Comparison of ENCODE assay signal across 18 mouse cellular contexts in the genomic region with DNA sequence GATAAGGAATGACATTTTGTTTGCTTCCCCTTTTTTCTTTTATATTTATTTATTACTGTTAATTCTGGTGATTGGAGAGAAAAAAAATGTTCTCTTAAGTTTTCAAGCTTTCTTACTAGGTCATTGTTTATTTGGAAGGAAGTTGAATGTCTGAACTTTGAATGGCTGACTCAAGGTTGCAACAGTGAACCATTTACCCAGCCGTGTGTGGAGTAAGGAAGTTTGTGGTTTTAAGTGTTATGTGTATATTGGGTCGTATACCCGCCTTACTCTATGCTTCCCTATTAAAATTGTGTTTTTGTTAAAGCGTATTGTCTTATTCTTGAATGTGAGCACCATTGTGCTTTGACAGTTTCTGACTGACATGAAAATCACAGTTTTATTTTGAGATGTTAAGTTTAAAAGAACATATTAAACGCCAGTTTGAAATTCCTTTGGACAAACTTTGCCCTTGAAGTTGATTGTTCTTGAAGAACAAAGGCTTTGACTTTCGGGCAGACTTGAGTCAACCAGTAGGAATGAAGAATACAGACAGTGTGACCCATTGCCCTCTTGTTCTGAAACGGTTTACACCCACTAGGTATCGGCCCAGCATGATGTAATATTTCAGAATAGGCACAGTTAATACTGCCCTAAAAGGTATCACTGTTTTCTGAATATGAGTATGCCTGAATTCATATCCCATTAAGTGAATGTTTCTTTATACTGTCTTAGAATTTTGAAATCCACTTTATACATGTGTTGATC. TPM values are rescaled to one million over a fixed set of nuclear protein-coding genes. Genes with fewer than 3 reads are reported as not detected.
DNase-seq lines count a peak whose midpoint lies in the region; ATAC-seq and TF ChIP-seq lines count a peak whose summit lies in the region.
"Had no signal": no experiment of that assay in that cellular context is flagged by ENCODE, and none has a peak within 500 bp of the region (broad histone marks: within the 10 kb centered on the region; RNA-seq: fewer than 3 reads in every experiment).

No protein-coding gene starts in this region.

- H3K36me3 ChIP-seq in heart, postnatal 0 days (replicated peaks; ENCODE audit: control insufficient read depth, insufficient read depth, low read length), result no peaks in the 10 kb centered on the region
- no peaks in the 10 kb centered on the region for H3K36me3 ChIP-seq in lung, postnatal 0 days (ENCODE audit: insufficient read depth, low read length)
- H3K36me3 ChIP-seq in stomach, embryonic 16.5 days (ENCODE audit: control insufficient read depth, insufficient read depth, low read length), result no peaks in the 10 kb centered on the region
- no peaks in the 10 kb centered on the region for H3K36me3 ChIP-seq in embryonic facial prominence, embryonic 10.5 days (replicated peaks)
- H3K36me3 ChIP-seq: heart, embryonic 12.5 days; midbrain, embryonic 10.5 days had no signal

- H3K27ac ChIP-seq in heart, postnatal 0 days (ENCODE audit: low read depth), result no peak overlapping the region
- no peak overlapping the region for H3K27ac ChIP-seq in lung, postnatal 0 days (ENCODE audit: low read length)
- peak overlapping the region; percentile 81 for H3K27ac ChIP-seq in stomach, embryonic 16.5 days (ENCODE audit: low read length)
- no peak overlapping the region for H3K27ac ChIP-seq in embryonic facial prominence, embryonic 10.5 days (replicated peaks)
- H3K27ac ChIP-seq: midbrain, embryonic 10.5 days had no signal

- no peak for TF ChIP-seq CTCF in heart, postnatal 0 days (IDR thresholded peaks at IDR 0.05; ENCODE audit: low read depth)
- TF ChIP-seq CTCF in lung, postnatal 0 days (IDR thresholded peaks at IDR 0.05), result no peak

- no peak for DNase-seq in heart, postnatal 0 days (ENCODE audit: low spot score)
- DNase-seq in heart, adult 8-10 months (ENCODE audit: low spot score), result no peak
- peak; percentile 66 for DNase-seq in lung, postnatal 0 days (ENCODE audit: low spot score)
- no peak for DNase-seq in lung, postnatal 10 days
- no peak for DNase-seq in embryonic facial prominence, embryonic 10.5 days (ENCODE audit: low spot score)
- no peak for DNase-seq in embryo, embryonic 10 days (ENCODE audit: low spot score)
- DNase-seq: cerebellum, adult 11 months; forebrain, postnatal 0 days; gastrocnemius, postnatal 10 days; liver; right cerebral cortex, postnatal 14 days; thymus, postnatal 25 days had no signal

- 0 out of 2 replicates have a peak, but pooled peaks cover 5% of the 10 kb centered on the region for H3K9me3 ChIP-seq in heart, postnatal 0 days (replicated peaks; ENCODE audit: control insufficient read depth, low read length)
- H3K9me3 ChIP-seq in lung, postnatal 0 days (ENCODE audit: low read length), result no peaks in the 10 kb centered on the region
- 0 out of 2 replicates have a peak, but pooled peaks cover 4% of the 10 kb centered on the region for H3K9me3 ChIP-seq in stomach, embryonic 16.5 days (replicated peaks; ENCODE audit: control insufficient read depth, low read length)
- H3K9me3 ChIP-seq in embryonic facial prominence, embryonic 10.5 days, result no peaks in the 10 kb centered on the region

- no peak overlapping the region for H3K4me3 ChIP-seq in heart, postnatal 0 days (ENCODE audit: low read depth, low read length)
- no peak overlapping the region for H3K4me3 ChIP-seq in lung, postnatal 0 days (ENCODE audit: low read depth, low read length)
- no peak overlapping the region for H3K4me3 ChIP-seq in stomach, embryonic 16.5 days (replicated peaks; ENCODE audit: low read length)
- no peak overlapping the region for H3K4me3 ChIP-seq in embryonic facial prominence, embryonic 10.5 days
- H3K4me3 ChIP-seq: heart, embryonic 12.5 days; midbrain, embryonic 10.5 days had no signal

- 58% methylated on average over 8 of the region's 8 CpGs for WGBS in heart, postnatal 0 days
- 26% methylated on average over 8 of the region's 8 CpGs for WGBS in lung, postnatal 0 days
- 52% methylated on average over 8 of the region's 8 CpGs for WGBS in stomach, embryonic 16.5 days
- WGBS in embryonic facial prominence, embryonic 10.5 days, result 79% methylated on average over 8 of the region's 8 CpGs

- no peak overlapping the region for H3K9ac ChIP-seq in heart, postnatal 0 days (replicated peaks; ENCODE audit: low read depth, low read length)
- H3K9ac ChIP-seq in lung, postnatal 0 days (replicated peaks; ENCODE audit: low read depth), result no peak overlapping the region
- H3K9ac ChIP-seq in stomach, embryonic 16.5 days (ENCODE audit: low read length), result no peak overlapping the region
- H3K9ac ChIP-seq: forebrain, postnatal 0 days; heart, embryonic 12.5 days had no signal

- TF ChIP-seq EP300 in heart, postnatal 0 days (IDR thresholded peaks at IDR 0.05; ENCODE audit: low read depth), result no peak
- 0 out of 2 replicates have a peak, but pooled peaks have one; percentile 29 for TF ChIP-seq EP300 in lung, postnatal 0 days (IDR thresholded peaks at IDR 0.05)

- ATAC-seq in heart, postnatal 0 days (ENCODE audit: insufficient read depth, low read depth), result peak; percentile 51; the same call in 1 of the 2 replicates
- ATAC-seq in lung, postnatal 0 days, result peak; percentile 71
- peak; percentile 96 for ATAC-seq in granulocyte monocyte progenitor cell, adult 5-6 weeks (replicated peaks; ENCODE audit: poor library complexity, severe bottlenecking)
- peak; percentile 79; the same call in 1 of the 2 replicates for ATAC-seq in stomach, embryonic 16.5 days (ENCODE audit: insufficient read depth, low FRiP score)
- ATAC-seq: forebrain, postnatal 0 days had no signal

- no peaks in the 10 kb centered on the region for H3K27me3 ChIP-seq in heart, postnatal 0 days (ENCODE audit: control insufficient read depth, insufficient read depth, low read length)
- H3K27me3 ChIP-seq in lung, postnatal 0 days (replicated peaks; ENCODE audit: insufficient read depth, low read length), result no peaks in the 10 kb centered on the region
- no peaks in the 10 kb centered on the region for H3K27me3 ChIP-seq in stomach, embryonic 16.5 days (ENCODE audit: control insufficient read depth, insufficient read depth, low read length)
- H3K27me3 ChIP-seq in embryonic facial prominence, embryonic 10.5 days (replicated peaks; ENCODE audit: low read depth, poor library complexity, severe bottlenecking), result no peaks in the 10 kb centered on the region
- H3K27me3 ChIP-seq: heart, embryonic 12.5 days had no signal

- no peak overlapping the region for H3K4me2 ChIP-seq in heart, postnatal 0 days (ENCODE audit: low read depth, low read length)
- H3K4me2 ChIP-seq in lung, postnatal 0 days (replicated peaks; ENCODE audit: low read depth, low read length), result no peak overlapping the region
- H3K4me2 ChIP-seq in stomach, embryonic 16.5 days (ENCODE audit: low read depth, low read length), result no peak overlapping the region
- H3K4me2 ChIP-seq: heart, embryonic 12.5 days had no signal

- H3K4me1 ChIP-seq in heart, postnatal 0 days (ENCODE audit: control insufficient read depth, insufficient read depth), result peaks cover 6% of the 10 kb centered on the region; the same call in 1 of the 2 replicates
- H3K4me1 ChIP-seq in lung, postnatal 0 days (ENCODE audit: insufficient read depth, low read depth, low read length), result no peaks in the 10 kb centered on the region
- 0 out of 2 replicates have a peak, but pooled peaks cover 3% of the 10 kb centered on the region for H3K4me1 ChIP-seq in stomach, embryonic 16.5 days (ENCODE audit: control insufficient read depth, insufficient read depth, low read length)
- no peaks in the 10 kb centered on the region for H3K4me1 ChIP-seq in embryonic facial prominence, embryonic 10.5 days
- H3K4me1 ChIP-seq: midbrain, embryonic 10.5 days had no signal

RNA-seq across cellular contexts. Expression of gene Myoz2, which starts 18.6 kb away (rescaled TPM):
- 346 and 521 TPM in 2 replicates for total RNA-seq in heart, postnatal 0 days (2014; rRNA removed; ENCODE audit: low replicate concordance)
- polyA plus RNA-seq in heart, postnatal 0 days (2015; fragmentation: Nextera tagmentation; extraction: Ambion mirVana), result 574 and 591 TPM in 2 replicates
- total RNA-seq in heart, adult 8-10 months (2022), result 1,000 to 10,000 TPM; 1,494 to 1,679 (median 1,556) TPM
- 3.7 and 5.5 TPM in 2 replicates for polyA plus RNA-seq in lung, postnatal 0 days (2015; fragmentation: Nextera tagmentation; extraction: Ambion mirVana)
- total RNA-seq in granulocyte monocyte progenitor cell, adult 5-6 weeks (2014; fragmentation: Nextera tagmentation), result not detected in 2 replicates
- not detected in 2 replicates for total RNA-seq in granulocyte monocyte progenitor cell, adult 5-6 weeks (2017)
- 3.6 and 21.6 TPM in 2 replicates for polyA plus RNA-seq in stomach, embryonic 16.5 days (2015; fragmentation: Nextera tagmentation; extraction: Ambion mirVana)
- not detected in 2 replicates for polyA plus RNA-seq in embryonic facial prominence, embryonic 10.5 days (2016; fragmentation: Nextera tagmentation; extraction: Ambion mirVana)
- total RNA-seq: ES-E14 had no signal
- polyA plus RNA-seq: forebrain, postnatal 0 days; intestine, embryonic 14.5 days; midbrain, embryonic 10.5 days had no signal

Comparison
In these comparisons a context has a peak if more than half of its experiments do, and no peak if none do; other contexts are left out.
1. RNA of gene Myoz2, which starts 18.6 kb away (polyA plus RNA-seq): 574 to 591 TPM in heart, postnatal 0 days; 3.6 to 21.6 TPM in stomach, embryonic 16.5 days, 3.7 to 5.5 TPM in lung, postnatal 0 days and not detected in embryonic facial prominence, embryonic 10.5 days; every median in the first group is over 10 times any median in the second.
2. Peak in every context shown above with its lines, with median percentiles within 50 percentile points of each other: ATAC-seq.